Mouse (Mus musculus) MN1 (cell line): ENCODE results near the gene Vav2.

Experiments
- DNase-seq: peaks from one replicate; pipeline ENCODE4 v3.0.0-alpha.2; 2016; ENCODE audit warnings: low spot score

Gene Vav2

GRCm38 (mm10) chr2:27441767-27442707 is 15.2 kb upstream of the Vav2 start, which contains the start of gene Brd3os:
Gene Brd3os (plus strand): TSS chr2:27442324.
- peak; percentile 97 for DNase-seq

- DNase-seq = no peak
Measured at GRCm38 (mm10) chr2:27438281-27438680, 11.4 kb upstream of the Vav2 start.

- no peak for DNase-seq
Measured at GRCm38 (mm10) chr2:27437876-27438275, 11.0 kb upstream of the Vav2 start.

GRCm38 (mm10) chr2:27432599-27432998 is 5.8 kb upstream of the Vav2 start:
- DNase-seq = no peak

GRCm38 (mm10) chr2:27430621-27431020 is 3.8 kb upstream of the Vav2 start:
- no peak for DNase-seq

GRCm38 (mm10) chr2:27428071-27428470 is 1.2 kb upstream of the Vav2 start:
- peak; percentile 88 for DNase-seq

GRCm38 (mm10) chr2:27426406-27426854 is 403 bp downstream of the Vav2 start:
- peak; percentile 50 for DNase-seq

- peak; percentile 25 for DNase-seq
Measured at GRCm38 (mm10) chr2:27425751-27426405, 955 bp downstream of the Vav2 start.

GRCm38 (mm10) chr2:27425161-27425611 is 1.6 kb downstream of the Vav2 start:
- peak; percentile 51 for DNase-seq

- no peak for DNase-seq
Measured at GRCm38 (mm10) chr2:27423596-27423995, 3.2 kb downstream of the Vav2 start.

GRCm38 (mm10) chr2:27421293-27422068 is 5.4 kb downstream of the Vav2 start:
- peak; percentile 40 for DNase-seq

- no peak for DNase-seq
Measured at GRCm38 (mm10) chr2:27418577-27419070, 8.2 kb downstream of the Vav2 start.

GRCm38 (mm10) chr2:27417648-27418153 is 9.1 kb downstream of the Vav2 start:
- peak; percentile 41 for DNase-seq

- no peak for DNase-seq
Measured at GRCm38 (mm10) chr2:27416425-27416824, 10.4 kb downstream of the Vav2 start.

- DNase-seq = no peak
Measured at GRCm38 (mm10) chr2:27415060-27415783, 11.6 kb downstream of the Vav2 start.

GRCm38 (mm10) chr2:27413936-27414657 is 12.7 kb downstream of the Vav2 start:
- no peak for DNase-seq

GRCm38 (mm10) chr2:27413582-27413935 is 13.3 kb downstream of the Vav2 start:
- DNase-seq = no peak

- DNase-seq = no peak
Measured at GRCm38 (mm10) chr2:27412245-27412800, 14.5 kb downstream of the Vav2 start.

GRCm38 (mm10) chr2:27411688-27412174 is 15.1 kb downstream of the Vav2 start:
- DNase-seq = no peak
